Mouse (Mus musculus): ENCODE results near the gene March7.

The March7 gene

GRCm38 (mm10) chr2:60289451-60289850, 79.8 kb downstream of the March7 start:
- no peak for DNase-seq

GRCm38 (mm10) chr2:60291381-60291780, 81.7 kb downstream of the March7 start:
- no peak for DNase-seq

- DNase-seq = no peak
Observed at GRCm38 (mm10) chr2:60298266-60298665, 88.6 kb downstream of the March7 start.

GRCm38 (mm10) chr2:60299323-60299722, 89.6 kb downstream of the March7 start:
- no peak for DNase-seq

Data from thymus, postnatal 36 days (tissue).